Mouse (Mus musculus) right cerebral cortex, adult 2 months (tissue): ENCODE results near the gene Pls1.

ENCODE experiments used
- DNase-seq, 2 experiments: peaks; one replicate each; pipeline ENCODE4 v3.0.0; 2021 to 2022; ENCODE audit warnings: low spot score in 2 of 2

The Pls1 gene

DNA sequence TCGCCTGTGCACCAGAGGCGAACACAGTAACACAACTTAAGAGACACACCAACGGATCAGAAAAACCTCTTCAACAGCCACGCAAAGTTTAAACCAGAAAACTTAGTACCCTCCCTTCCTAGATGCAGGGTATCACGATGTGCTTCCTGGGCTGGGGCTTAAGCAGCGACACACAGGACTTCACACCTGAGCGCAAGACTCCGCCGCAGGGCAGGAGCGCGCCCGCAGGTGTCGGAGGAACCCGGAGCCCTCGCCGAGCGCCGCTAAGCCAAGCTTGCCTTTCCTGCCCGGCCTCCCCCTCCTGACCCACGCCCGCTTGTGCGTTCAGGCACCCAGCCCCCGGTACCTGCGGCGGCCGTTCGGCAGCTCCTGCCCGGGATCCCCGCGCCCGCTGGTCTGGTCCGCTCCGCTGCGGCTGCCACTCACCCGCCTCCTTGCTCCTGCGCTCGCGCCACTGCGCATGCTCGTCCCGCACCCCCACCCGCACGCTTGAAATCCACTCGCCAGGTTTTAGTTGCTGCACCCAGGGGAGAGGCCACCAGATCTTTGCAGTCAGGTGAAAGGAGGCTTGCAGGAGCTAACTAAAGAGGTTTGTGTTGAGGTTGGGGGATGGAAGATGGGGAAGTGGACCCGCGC, at the start of gene Pls1:
Pls1 (minus strand) TSS at position 487 of the 636 bp plus-strand sequence.
- DNase-seq = peak; percentile 93 to 96

DNA sequence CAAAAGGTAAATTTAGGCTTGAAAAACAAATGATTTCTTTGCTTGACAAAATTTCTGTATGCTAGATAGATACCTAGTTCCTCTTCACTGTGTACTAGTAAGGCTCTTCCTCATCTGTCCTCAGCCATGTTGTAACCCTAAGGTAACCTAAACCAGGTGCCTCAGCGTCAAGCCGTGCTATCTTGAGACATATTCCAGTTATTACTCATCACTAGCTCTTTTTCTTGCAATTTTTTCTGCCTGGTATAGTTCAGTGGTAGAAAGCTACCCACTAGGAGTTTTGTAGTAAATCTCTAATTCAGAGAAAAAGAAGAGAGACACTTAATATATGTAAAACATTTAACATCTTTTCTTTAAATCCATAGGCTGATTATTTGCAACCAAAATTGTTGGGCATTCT, 37.6 kb upstream of the Pls1 start:
- no peak for DNase-seq

DNA sequence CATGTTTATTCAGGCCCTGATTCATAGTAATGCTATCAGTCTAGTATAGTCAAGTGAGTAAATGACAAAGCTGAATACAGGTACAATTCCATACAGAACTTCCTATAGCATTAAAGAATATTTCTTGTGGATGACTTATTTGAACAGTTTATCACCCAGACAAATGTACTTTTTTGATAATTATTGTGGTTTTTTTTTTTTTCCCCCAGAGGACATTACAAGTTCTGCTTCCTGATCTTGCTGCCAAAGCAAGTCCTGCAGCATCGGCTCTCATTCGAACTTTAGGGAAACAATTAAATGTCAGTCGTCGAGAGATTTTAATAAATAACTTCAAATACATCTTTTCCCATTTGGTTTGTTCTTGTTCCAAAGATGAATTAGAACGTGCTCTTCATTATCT, 33.1 kb upstream of the Pls1 start:
- DNase-seq = no peak

DNA sequence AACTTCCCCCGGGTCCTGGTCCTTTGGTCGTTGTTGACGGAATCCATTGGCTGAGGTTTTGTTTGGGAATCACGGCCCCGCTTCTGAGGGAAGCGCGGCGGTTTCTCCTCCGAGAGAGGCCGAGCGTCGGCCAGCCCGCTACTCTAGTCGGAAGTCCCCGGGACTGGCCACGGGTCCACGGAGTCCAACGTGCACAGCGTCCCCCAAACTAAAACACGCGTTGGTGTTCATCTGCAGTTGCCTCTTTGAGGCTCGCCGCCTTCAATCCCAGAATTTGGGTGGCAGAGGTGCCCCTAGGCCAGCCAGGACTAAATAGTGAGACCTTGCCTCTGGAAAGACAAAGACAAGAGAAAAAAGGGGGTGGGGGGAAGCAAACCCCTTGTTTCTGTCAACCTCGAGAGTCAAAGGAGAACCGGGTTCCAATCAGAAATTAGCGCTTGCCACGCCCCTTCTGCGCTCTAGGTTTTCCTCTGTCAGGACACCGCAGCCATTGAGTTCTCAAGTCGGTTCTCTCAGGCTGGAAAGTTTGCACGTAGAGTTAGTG, 13.0 kb upstream of the Pls1 start:
- DNase-seq = no peak

DNA sequence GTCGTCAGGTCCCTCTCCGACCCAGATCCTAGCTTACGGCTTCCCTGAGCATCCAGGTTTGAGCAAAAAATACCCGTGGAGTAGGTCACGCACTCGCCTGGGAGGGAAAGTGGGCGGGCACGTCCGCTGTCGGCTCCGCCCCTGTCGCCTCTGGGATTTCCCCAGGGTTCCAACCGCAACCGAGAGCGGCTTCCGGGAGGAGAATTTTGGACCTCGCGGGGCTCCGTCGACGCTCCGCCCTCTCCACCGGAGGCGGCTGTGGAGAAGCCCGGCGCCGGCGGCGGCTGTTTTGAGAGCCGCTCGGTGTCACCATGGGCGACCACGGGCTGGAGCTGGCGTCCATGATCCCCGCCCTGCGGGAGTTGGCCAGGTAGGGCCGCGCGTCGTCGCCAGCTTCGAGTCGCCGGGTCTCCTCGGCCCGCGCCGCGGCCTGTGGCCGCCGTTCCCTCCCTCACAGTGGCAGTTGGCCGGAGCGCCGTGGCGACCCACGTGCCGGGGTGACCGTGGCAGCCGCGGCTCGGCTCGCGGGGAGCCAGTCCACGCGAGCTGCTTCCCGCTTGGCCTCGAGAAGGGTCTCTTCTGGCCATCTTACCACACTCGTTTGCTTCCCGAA, 12.4 kb upstream of the Pls1 start, which contains the start of gene Atr:
Atr (plus strand) TSS at position 184 of the 613 bp plus-strand sequence.
- DNase-seq = peak; percentile 91 to 94

DNA sequence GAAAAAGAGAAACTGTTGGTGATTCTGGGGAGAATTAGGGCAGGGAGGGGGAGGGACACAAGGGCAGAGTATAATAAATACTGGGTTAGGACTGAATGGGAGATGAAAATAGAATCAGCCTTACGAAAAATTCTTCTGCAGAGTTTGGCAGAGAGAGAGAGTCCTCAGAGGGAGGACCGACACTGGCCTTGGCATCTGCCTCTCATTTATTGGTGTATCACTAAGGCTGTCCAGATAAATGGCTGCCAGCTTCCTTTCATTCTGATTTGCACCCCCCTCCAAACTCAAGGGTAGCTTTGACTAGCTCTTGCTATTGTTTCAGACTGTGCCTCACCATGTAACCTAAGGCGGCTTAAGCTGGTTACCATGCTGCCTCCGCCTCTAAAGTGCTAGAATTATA, 10.9 kb upstream of the Pls1 start:
- DNase-seq = no peak

DNA sequence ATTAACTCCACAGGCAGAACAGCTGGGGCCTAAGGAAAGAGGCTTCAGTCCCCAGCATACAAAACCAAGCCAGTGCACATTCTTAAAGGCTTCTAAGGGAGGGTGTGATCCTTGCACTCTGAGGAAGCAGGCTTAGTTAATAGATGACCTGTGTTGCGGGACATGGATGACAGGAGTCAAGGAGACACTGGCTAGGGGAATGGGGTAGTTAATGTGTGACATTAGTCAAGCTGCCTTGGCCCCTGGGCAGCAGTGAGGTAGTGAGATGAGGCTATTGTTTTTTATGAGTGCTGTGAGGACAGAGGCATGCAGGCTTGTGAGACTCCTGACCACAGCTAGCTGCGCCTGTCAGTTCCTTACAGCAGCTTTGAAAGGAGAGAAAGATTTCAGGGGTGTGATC, 9.8 kb upstream of the Pls1 start:
- no peak for DNase-seq

DNA sequence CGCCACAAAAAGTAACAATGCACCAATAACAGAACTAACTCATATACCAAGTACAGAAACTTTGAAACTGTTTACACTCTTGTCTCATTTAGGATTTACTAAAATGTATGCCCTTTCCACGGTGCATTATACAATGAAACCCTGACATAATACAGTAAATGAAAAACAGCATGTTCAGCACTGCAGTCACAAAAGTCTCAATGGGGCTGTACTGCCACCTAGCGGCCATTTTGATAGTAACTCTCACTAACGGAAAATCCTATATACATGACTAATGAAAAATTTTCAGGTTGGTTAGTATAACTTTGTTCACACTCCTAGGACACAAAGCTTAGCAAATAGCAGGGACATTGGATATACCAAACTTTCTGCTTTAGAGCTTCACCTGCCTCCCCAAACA, 7.8 kb upstream of the Pls1 start:
- DNase-seq = peak; percentile 86 to 88

DNA sequence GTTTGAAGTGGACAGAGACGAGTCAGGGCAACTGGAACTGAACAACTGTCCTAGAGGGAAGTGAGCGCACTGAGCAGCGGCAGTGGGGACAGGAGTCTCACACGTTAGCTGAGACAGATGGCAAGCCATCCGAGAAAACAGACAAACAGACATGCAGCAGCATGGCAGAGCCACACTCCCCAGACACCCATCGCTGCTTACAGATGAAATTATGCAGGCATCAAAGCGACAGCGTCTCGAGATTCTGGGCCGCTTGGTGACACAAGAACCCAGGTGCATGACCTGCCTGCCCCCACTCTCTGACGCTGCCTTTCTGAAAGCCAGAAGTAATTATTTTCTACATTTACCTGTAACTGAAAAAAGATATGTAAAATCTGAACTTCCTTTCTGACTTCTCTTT, 6.6 kb upstream of the Pls1 start:
- no peak for DNase-seq

DNA sequence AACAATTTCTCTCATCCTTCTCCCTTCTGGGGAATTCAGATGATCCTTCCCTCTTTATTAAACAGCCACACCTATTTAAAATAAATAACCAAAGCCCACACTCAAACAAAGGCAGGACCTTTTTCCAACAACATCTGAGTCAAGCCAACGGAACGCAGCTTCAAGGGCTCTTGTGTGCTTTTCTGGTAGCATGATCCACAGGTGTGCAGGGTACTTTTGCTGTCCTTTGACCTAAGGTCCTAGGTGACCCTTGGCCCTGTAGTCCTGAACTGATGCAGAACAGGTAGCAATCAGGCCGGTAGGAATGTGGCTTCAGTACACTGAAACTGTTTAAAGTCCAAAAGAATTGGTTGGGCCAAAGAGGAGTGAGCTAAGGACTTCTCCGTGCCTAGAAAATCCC, 600 bp upstream of the Pls1 start:
- no peak for DNase-seq

DNA sequence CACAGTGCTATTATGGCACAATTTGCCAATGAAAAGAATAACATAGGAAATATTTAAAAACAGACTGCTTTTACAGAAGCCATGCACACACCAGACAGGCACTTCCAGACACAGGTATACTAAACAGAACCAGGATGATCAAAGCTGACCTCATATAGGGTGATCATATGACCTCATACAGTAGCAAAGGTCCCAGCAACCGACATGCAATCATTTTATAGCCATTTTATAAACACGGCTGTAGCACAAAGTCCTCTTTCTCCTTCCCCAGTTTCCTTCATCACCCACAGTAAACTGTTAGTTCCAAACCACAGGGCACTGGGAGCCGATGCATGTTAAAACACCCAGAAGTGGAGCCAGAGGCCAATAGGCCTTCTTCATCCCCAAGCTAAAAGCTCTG, 5.7 kb downstream of the Pls1 start:
- DNase-seq = no peak

DNA sequence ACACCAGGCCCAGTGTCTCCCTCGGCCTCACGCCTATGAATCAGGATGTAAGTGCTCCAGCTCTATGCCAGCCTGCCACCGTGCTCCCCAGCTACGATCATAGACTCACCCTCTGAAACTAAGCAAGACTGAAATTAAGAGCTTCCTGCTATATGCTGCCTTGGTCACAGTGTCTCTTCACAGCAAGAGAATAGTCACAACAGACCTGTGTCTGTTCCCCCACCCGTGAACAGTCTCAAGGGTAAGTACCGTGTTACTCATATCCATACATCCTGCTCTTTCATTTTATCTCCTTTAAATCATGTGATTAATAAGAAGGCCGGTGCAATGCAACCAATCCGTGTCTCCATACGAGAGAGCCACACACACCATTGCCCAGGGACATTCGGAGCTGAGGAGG, 9.4 kb downstream of the Pls1 start:
- DNase-seq = no peak

DNA sequence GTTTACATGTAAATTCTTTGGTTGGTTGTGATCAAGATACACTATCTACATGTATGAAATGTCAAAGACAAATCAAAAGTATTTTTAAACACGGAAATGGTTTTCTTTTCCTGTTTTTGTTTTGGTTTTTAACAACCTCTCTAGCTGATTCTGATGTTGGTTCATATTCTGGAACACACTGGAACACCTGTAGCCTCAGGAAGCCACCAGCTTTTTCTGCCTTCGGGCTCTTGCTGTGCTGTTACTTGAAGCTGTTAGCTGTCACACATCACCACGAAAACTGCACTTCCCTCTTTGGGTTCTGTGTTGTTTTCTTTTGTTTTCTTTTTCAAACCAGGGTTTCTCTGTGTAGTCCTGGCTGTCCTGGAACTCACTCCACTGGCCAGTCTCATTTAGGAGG, 10.3 kb downstream of the Pls1 start:
- no peak for DNase-seq

DNA sequence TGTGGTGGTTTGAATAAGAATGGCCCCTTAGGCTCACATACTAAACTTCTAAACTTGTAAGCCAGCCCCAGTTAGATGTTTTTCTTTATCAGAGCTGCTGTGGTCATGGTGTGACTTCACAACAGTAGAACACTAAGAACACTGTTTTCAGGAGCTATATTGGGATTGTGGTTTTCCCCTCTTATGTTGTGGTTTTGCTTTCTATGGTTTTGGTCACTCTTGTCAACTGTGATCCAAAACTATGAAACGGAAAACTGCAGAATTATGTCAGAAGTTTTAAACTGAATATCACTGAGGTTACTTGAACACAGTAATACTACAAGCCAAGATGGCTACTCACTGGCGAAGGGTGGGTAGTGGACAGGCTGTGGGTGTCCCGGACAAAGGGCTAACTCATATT, 12.4 kb downstream of the Pls1 start:
- DNase-seq = no peak

DNA sequence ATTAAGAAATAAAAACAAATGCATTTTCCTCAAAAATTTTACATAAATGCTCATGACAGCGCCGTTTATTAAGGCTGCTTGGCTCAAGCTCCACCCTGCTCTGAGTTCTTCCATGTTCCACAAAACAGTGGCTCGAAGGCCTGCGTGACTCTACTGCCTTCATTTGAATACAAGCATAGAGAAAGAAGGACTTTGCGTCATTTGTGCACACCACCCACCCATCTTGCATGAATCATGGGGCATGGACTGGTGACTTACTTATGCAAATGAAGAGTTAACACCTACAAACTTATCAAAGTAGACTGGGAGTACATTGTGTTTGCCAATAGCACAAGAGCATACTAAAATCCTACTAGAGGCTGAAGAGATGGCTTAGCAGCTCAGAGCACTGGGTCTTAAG, 17.5 kb downstream of the Pls1 start:
- DNase-seq = peak; percentile 54 to 56

DNA sequence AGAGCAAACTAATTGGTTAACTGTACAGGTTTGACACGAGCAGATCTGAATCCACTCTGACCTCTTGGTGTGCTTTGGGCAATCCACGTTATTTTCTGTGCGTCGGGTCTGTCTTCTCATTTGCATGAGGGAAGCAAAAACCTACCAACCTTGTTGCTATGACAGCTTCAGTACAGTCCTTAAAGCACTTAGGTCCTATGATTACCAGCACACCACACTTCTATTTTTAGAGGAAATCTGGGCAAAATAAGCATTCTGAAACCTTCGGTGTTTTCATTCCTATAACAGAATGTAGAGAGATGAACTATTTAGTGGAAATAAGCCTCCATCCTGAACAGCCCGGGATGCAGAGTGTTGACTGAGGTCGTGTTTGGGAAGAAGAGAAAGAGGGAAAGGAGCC, 22.6 kb downstream of the Pls1 start:
- DNase-seq = no peak

DNA sequence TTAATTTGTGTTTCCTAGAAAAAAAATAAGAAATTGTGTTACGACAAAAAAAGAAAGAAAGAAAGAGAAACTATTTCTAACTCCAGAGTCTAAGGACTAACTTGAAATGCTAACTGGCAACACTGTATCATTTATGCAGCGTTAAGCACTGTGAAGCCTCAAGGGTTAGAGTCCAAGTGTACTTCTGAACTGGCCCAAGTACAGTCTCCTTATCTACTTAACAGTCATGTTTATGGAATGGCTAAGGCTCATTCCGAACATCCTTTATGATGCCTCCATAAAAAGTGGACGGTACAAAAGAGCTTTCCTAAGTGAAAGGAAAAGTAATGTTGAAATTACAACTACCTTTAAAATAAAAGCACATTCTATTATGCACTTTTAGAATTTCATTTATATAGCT, 29.4 kb downstream of the Pls1 start:
- DNase-seq = no peak

DNA sequence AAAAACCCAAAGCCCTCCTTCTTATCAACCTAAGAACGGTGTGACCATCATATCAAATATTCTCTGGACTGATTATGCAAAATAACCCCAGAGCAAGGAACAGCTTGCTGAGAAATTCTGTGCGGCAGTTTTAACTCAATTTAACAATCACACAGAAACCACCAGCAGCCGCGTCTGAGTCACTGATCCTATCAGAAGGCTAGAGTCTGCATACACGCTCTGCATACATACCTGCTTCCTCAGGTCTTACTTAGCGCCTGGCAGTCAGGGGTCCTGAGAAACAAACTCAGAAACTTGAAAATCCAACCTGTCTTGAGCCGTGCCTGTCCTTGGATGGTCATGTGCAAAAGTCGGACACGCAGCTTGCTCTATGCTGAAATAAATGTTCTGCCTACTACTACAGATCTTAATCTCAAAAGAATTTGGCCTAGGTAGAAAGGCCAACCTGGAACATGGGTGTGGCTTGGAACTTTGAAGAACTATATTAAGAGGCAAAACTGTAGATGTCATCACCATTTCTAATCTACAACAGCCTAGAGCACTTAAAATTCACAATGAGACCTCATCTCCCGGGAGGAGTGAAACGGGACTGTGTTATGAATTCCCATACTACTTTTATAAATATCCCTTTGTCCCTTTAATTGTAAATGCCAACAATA, 30.0 kb downstream of the Pls1 start:
- no peak for DNase-seq

DNA sequence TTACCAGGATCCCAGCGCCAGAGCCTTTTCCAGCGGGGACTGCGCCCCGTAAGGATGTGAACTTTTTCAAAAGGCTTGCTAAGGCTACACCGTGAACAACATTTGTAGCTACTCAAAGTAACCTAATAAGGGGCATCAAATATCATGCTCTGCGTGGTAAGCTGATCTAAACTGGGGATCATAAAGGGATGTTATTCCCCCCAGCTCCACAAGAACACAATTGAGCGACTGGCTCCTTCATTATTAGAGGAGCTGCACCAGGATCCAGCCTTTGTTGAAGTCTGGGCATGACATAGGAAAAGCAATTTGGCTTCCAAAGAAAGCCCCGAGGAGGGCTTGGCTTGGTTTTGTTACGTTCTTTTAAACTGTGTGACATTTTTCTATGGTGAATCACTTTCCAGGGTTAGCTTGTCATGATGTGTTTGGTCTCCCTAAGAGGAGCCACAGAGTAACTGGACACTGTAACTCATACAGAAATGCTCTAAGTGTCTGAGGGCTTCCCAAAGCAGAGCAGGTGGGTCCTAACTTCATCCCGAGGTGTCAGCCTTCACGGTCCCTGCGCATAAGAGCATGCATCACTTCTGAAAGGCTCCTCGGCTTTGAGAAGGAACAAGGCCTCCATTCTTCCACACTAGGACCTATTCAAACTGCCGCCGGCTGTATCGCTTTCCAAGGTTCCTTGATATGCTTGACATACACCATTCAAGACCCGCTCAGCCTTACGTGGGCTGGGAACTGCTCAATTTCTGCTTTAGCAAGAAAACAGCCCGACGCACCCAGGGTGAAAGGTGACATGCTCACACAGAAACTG, 31.2 kb downstream of the Pls1 start:
- no peak for DNase-seq

DNA sequence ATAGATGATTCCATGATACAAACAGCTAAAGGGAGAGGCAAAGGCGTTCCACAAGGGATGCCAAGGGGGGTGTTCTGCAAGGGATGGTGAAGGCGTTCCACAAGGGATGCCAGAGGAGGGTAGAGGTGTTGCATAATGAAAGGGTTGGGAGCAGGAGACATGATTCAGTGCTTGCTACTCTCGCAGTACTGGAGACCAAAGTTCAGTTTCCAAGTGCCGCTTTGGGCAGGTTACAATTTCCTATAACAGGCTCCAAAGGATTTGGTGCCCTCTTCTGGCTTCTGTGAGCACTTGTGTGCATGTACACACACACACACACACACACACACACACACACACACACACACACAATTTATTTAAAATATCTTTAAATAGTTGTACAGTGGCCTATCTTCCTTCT, 33.3 kb downstream of the Pls1 start:
- no peak for DNase-seq

DNA sequence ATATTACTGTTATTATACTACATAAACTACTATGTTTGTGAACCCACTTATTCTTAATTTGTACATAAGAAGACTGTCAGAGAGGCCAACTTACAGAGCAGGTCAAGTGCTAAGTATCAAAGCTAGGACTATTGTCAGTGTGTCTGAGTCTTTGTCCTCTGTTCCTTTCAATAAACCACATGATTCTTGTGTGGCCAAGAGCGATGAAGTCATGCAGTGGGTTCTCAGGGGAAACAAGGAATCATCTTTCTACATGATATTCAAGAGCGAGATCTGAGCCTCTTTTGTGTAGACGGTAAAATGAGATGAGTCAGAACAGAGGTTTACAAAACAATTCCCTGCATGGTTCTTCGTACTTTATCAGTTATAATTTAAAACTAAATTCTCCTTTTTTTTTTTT, 35.5 kb downstream of the Pls1 start:
- no peak for DNase-seq

DNA sequence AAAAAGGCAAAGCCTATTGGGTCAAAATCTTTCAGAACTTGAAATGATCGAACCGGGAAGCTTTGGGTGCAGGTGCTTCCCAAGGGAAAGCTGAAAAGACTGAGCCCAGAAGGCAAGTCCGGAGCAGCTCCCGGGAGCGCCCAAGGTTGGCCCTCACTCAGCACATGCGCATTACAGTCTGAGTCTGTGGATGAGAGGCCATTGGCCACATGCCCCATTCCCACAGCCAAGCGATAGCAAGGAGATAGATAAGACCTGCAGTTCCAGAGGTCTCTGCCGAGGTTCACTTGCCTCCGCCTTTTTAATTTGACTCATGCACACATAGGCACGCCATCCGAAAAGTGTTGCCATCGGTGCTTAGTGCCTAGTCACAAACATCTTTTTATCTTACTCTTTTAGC, 39.7 kb downstream of the Pls1 start:
- DNase-seq = no peak
